Mouse (Mus musculus) intestine, postnatal 0 days (tissue): ENCODE results near the gene Prss33. TPM values are rescaled to one million over a fixed set of nuclear protein-coding genes. Genes with fewer than 3 reads are reported as not detected.
"Not testable (repeated sequence)": the region's sequence is repeated elsewhere in the genome, so short reads cannot be mapped to it uniquely, and the experiment has no call there.

Experiments
- ATAC-seq: fragments of 200-750 bp; cut with Nextera tagmentation; 2 replicates; pipeline ENCODE4 v1.8.0; 2017; ENCODE audit warnings: mild to moderate bottlenecking, moderate TSS enrichment, moderate library complexity
- H3K27ac ChIP-seq: fragments of 300-500 bp; sonication (generic); 2 replicates; pipeline ENCODE4 v1.5.1; 2014; ENCODE audit warnings: mild to moderate bottlenecking, low read depth, low read length, moderate library complexity
- H3K27me3 ChIP-seq: fragments of 300-500 bp; sonication (generic); replicated peaks from 2 replicates; pipeline ENCODE4 v1.6.1; 2014; ENCODE audit warnings: low read length, mixed read lengths; ENCODE audit not compliant: control insufficient read depth, insufficient read depth
- H3K36me3 ChIP-seq: fragments of 300-500 bp; sonication (generic); 2 replicates; pipeline ENCODE4 v1.6.1; 2014; ENCODE audit warnings: mild to moderate bottlenecking, moderate library complexity; ENCODE audit not compliant: control insufficient read depth, insufficient read depth
- H3K4me1 ChIP-seq: fragments of 300-500 bp; sonication (generic); replicated peaks from 2 replicates; pipeline ENCODE4 v1.6.1; 2014; ENCODE audit warnings: antibody characterized with exemption, low read length, mixed read lengths; ENCODE audit not compliant: control insufficient read depth, insufficient read depth
- H3K4me2 ChIP-seq: fragments of 300-500 bp; sonication (generic); replicated peaks from 2 replicates; pipeline ENCODE4 v1.6.1; 2014; ENCODE audit warnings: low read depth, mild to moderate bottlenecking, moderate library complexity
- H3K4me3 ChIP-seq: fragments of 300-500 bp; sonication (generic); 2 replicates; pipeline ENCODE4 v1.5.1; 2014; ENCODE audit warnings: low read depth, low read length
- H3K9ac ChIP-seq: fragments of 300-500 bp; sonication (generic); 2 replicates; pipeline ENCODE4 v1.6.1; 2014; ENCODE audit warnings: mild to moderate bottlenecking, low read depth, low read length
- H3K9me3 ChIP-seq: fragments of 300-500 bp; sonication (generic); 2 replicates; pipeline ENCODE4 v1.6.1; 2016; ENCODE audit warnings: mixed run types; ENCODE audit not compliant: control insufficient read depth
- CTCF ChIP-seq: sonication (generic); IDR thresholded peaks from 2 replicates; pipeline ENCODE4 v1.5.1; 2016; ENCODE audit warnings: low read depth, mild to moderate bottlenecking, control low read depth, antibody characterized with exemption, moderate library complexity
- WGBS: fragments of 180-500 bp; shearing (Covaris S2); extraction: QIAGEN DNeasy Blood & Tissue Kit; methylation state at CpG from one replicate; pipeline ENCODE4 v1.1.7; 2014; 5-methylcytosine and 5-hydroxymethylcytosine counted together
- polyA plus RNA-seq: library from polyadenylated mRNA; unstranded; fragments of >200 nt; fragmentation: Nextera tagmentation; extraction: Ambion mirVana; gene quantifications from 2 replicates; pipeline ENCODE4 v1.2.1, GENCODE M21; 2015

Gene Prss33
- not detected in 2 replicates for polyA plus RNA-seq

- no peak for ATAC-seq
- no peak within 1 kb of the TSS for H3K9ac ChIP-seq
- H3K27me3 ChIP-seq = no peaks in the 10 kb centered on the region
- WGBS = 71% methylated on average over 8 of the region's 8 CpGs
- H3K4me2 ChIP-seq = no peak within 1 kb of the TSS
- no peaks in the 10 kb centered on the region for H3K36me3 ChIP-seq
- H3K4me1 ChIP-seq = no peaks in the 10 kb centered on the region
- no peak for TF ChIP-seq CTCF
- no peaks in the 10 kb centered on the region for H3K9me3 ChIP-seq
- H3K27ac ChIP-seq = no peak within 1 kb of the TSS
- no peak within 1 kb of the TSS for H3K4me3 ChIP-seq
Observed at GRCm38 (mm10) chr17:23836006-23836575, at the start of gene Prss33. Gene Prss33 (minus strand): TSS chr17:23836056.

- not testable (repeated sequence) for H3K36me3 ChIP-seq, H3K9me3 ChIP-seq, H3K27me3 ChIP-seq, H3K4me3 ChIP-seq, H3K27ac ChIP-seq, H3K9ac ChIP-seq, H3K4me1 ChIP-seq, ATAC-seq, H3K4me2 ChIP-seq
- WGBS = 59% methylated on average over 4 of the region's 4 CpGs
Observed at GRCm38 (mm10) chr17:23880576-23880975, 44.7 kb upstream of the Prss33 start, which contains the start of the genes Dcpp1 and Dcpp2. Gene Dcpp1 (plus strand): TSS chr17:23880876. Gene Dcpp2 (plus strand): TSS chr17:23880880.

GRCm38 (mm10) chr17:23877166-23877565 lies 41.3 kb upstream of the Prss33 start:
- Histone ChIP-seq H3K4me2 (no peak overlapping the region), H3K9me3 (no peaks in the 10 kb centered on the region), H3K27me3 (no peaks in the 10 kb centered on the region), H3K27ac (no peak overlapping the region), H3K4me1 (no peaks in the 10 kb centered on the region), H3K36me3 (no peaks in the 10 kb centered on the region), H3K9ac (no peak overlapping the region), H3K4me3 (no peak overlapping the region)
- WGBS = 97% methylated on average over 2 of the region's 2 CpGs
- TF ChIP-seq CTCF = no peak
- no peak for ATAC-seq

- H3K36me3 ChIP-seq = no peaks in the 10 kb centered on the region
- H3K27ac ChIP-seq = no peak overlapping the region
- no peaks in the 10 kb centered on the region for H3K27me3 ChIP-seq
- H3K9me3 ChIP-seq = no peaks in the 10 kb centered on the region
- no peak for ATAC-seq
- 48% methylated on average over 3 of the region's 3 CpGs for WGBS
- no peak for TF ChIP-seq CTCF
- no peak overlapping the region for H3K4me3 ChIP-seq
- H3K4me1 ChIP-seq = no peaks in the 10 kb centered on the region
- H3K4me2 ChIP-seq = no peak overlapping the region
- H3K9ac ChIP-seq = no peak overlapping the region
Observed at GRCm38 (mm10) chr17:23876741-23877140, 40.9 kb upstream of the Prss33 start.

GRCm38 (mm10) chr17:23873884-23874856 lies 38.3 kb upstream of the Prss33 start:
- Histone ChIP-seq H3K36me3 (no peaks in the 10 kb centered on the region), H3K4me1 (no peaks in the 10 kb centered on the region), H3K27ac (no peak overlapping the region), H3K9ac (no peak overlapping the region), H3K4me3 (no peak overlapping the region), H3K9me3 (no peaks in the 10 kb centered on the region), H3K4me2 (no peak overlapping the region), H3K27me3 (no peaks in the 10 kb centered on the region)
- 0 out of 2 replicates have a peak, but pooled peaks have one; percentile 35 for ATAC-seq
- WGBS = 41% methylated on average over 8 of the region's 8 CpGs
- TF ChIP-seq CTCF = peak; percentile 93

GRCm38 (mm10) chr17:23868513-23868912 lies 32.7 kb upstream of the Prss33 start:
- no peaks in the 10 kb centered on the region for H3K4me1 ChIP-seq
- TF ChIP-seq CTCF = no peak
- H3K36me3 ChIP-seq = no peaks in the 10 kb centered on the region
- no peaks in the 10 kb centered on the region for H3K27me3 ChIP-seq
- no peak overlapping the region for H3K4me3 ChIP-seq
- no peaks in the 10 kb centered on the region for H3K9me3 ChIP-seq
- WGBS = 90% methylated on average over 11 of the region's 11 CpGs
- H3K4me2 ChIP-seq = no peak overlapping the region
- no peak overlapping the region for H3K9ac ChIP-seq
- H3K27ac ChIP-seq = no peak overlapping the region
- ATAC-seq = no peak
